Mouse (Mus musculus): ENCODE results near the gene Bard1. TPM values are rescaled to one million over a fixed set of nuclear protein-coding genes. Genes with fewer than 3 reads are reported as not detected.

The Bard1 gene
- polyA plus RNA-seq, 1 experiment from 2014 or later, result 0.95 TPM

GRCm38 (mm10) chr1:71005998-71006397, 96.9 kb downstream of the Bard1 start:
- 90% methylated on average over 6 of the region's 6 CpGs for WGBS
- H3K27me3 ChIP-seq (ENCODE audit: control insufficient read depth, insufficient read depth, low read length), result no peaks in the 10 kb centered on the region
- no peaks in the 10 kb centered on the region for H3K9me3 ChIP-seq (ENCODE audit: control insufficient read depth, low read length)
- no peak overlapping the region for H3K4me3 ChIP-seq (replicated peaks; ENCODE audit: low read length)
- H3K9ac ChIP-seq, result no peak overlapping the region
- no peak overlapping the region for H3K4me2 ChIP-seq (replicated peaks)
- no peaks in the 10 kb centered on the region for H3K4me1 ChIP-seq (replicated peaks; ENCODE audit: control insufficient read depth, insufficient read depth, low read length)
- DNase-seq (ENCODE audit: low spot score) (no peak), ATAC-seq (ENCODE audit: low FRiP score) (no peak)
- no peak overlapping the region for H3K27ac ChIP-seq
- no peaks in the 10 kb centered on the region for H3K36me3 ChIP-seq (replicated peaks; ENCODE audit: control insufficient read depth, insufficient read depth)

- H3K4me3 ChIP-seq (replicated peaks; ENCODE audit: low read length), result no peak overlapping the region
- DNase-seq (ENCODE audit: low spot score) (no peak), ATAC-seq (ENCODE audit: low FRiP score) (no peak)
- H3K27ac ChIP-seq, result no peak overlapping the region
- H3K36me3 ChIP-seq (replicated peaks; ENCODE audit: control insufficient read depth, insufficient read depth), result no peaks in the 10 kb centered on the region
- no peaks in the 10 kb centered on the region for H3K9me3 ChIP-seq (ENCODE audit: control insufficient read depth, low read length)
- H3K27me3 ChIP-seq (ENCODE audit: control insufficient read depth, insufficient read depth, low read length), result no peaks in the 10 kb centered on the region
- 69% methylated on average over 1 of the region's 1 CpGs for WGBS
- H3K4me2 ChIP-seq (replicated peaks), result no peak overlapping the region
- H3K4me1 ChIP-seq (replicated peaks; ENCODE audit: control insufficient read depth, insufficient read depth, low read length), result no peaks in the 10 kb centered on the region
- H3K9ac ChIP-seq, result no peak overlapping the region
Observed at GRCm38 (mm10) chr1:71004177-71004576, 98.8 kb downstream of the Bard1 start.

- Histone ChIP-seq H3K9me3 (ENCODE audit: control insufficient read depth, low read length) (no peaks in the 10 kb centered on the region), H3K4me3 (replicated peaks; ENCODE audit: low read length) (no peak overlapping the region), H3K27me3 (ENCODE audit: control insufficient read depth, insufficient read depth, low read length) (no peaks in the 10 kb centered on the region), H3K36me3 (replicated peaks; ENCODE audit: control insufficient read depth, insufficient read depth) (no peaks in the 10 kb centered on the region), H3K9ac (no peak overlapping the region), H3K4me2 (replicated peaks) (no peak overlapping the region), H3K4me1 (replicated peaks; ENCODE audit: control insufficient read depth, insufficient read depth, low read length) (no peaks in the 10 kb centered on the region), H3K27ac (no peak overlapping the region)
- ATAC-seq (ENCODE audit: low FRiP score), result no peak
- WGBS, result 97% methylated on average over 1 of the region's 1 CpGs
- no peak for DNase-seq (ENCODE audit: low spot score)
Observed at GRCm38 (mm10) chr1:71003741-71004140, 99.2 kb downstream of the Bard1 start.

- ATAC-seq (ENCODE audit: low FRiP score), result no peak
- no peak overlapping the region for H3K9ac ChIP-seq
- no peaks in the 10 kb centered on the region for H3K27me3 ChIP-seq (ENCODE audit: control insufficient read depth, insufficient read depth, low read length)
- H3K4me1 ChIP-seq (replicated peaks; ENCODE audit: control insufficient read depth, insufficient read depth, low read length), result no peaks in the 10 kb centered on the region
- 47% methylated on average over 10 of the region's 10 CpGs for WGBS
- no peaks in the 10 kb centered on the region for H3K36me3 ChIP-seq (replicated peaks; ENCODE audit: control insufficient read depth, insufficient read depth)
- DNase-seq (ENCODE audit: low spot score), result no peak
- no peak overlapping the region for H3K4me3 ChIP-seq (replicated peaks; ENCODE audit: low read length)
- no peak overlapping the region for H3K4me2 ChIP-seq (replicated peaks)
- H3K9me3 ChIP-seq (ENCODE audit: control insufficient read depth, low read length), result no peaks in the 10 kb centered on the region
- no peak overlapping the region; the same call in 1 of the 2 replicates for H3K27ac ChIP-seq
Observed at GRCm38 (mm10) chr1:70997377-70997993, 105.5 kb downstream of the Bard1 start.

- 53% methylated on average over 3 of the region's 3 CpGs for WGBS
- no peaks in the 10 kb centered on the region for H3K9me3 ChIP-seq (ENCODE audit: control insufficient read depth, low read length)
- DNase-seq (ENCODE audit: low spot score), result no peak
- H3K27ac ChIP-seq, result no peak overlapping the region; the same call in 1 of the 2 replicates
- no peaks in the 10 kb centered on the region for H3K36me3 ChIP-seq (replicated peaks; ENCODE audit: control insufficient read depth, insufficient read depth)
- no peak overlapping the region for H3K4me2 ChIP-seq (replicated peaks)
- no peaks in the 10 kb centered on the region for H3K4me1 ChIP-seq (replicated peaks; ENCODE audit: control insufficient read depth, insufficient read depth, low read length)
- no peak for ATAC-seq (ENCODE audit: low FRiP score)
- H3K4me3 ChIP-seq (replicated peaks; ENCODE audit: low read length), result no peak overlapping the region
- no peaks in the 10 kb centered on the region for H3K27me3 ChIP-seq (ENCODE audit: control insufficient read depth, insufficient read depth, low read length)
- no peak overlapping the region for H3K9ac ChIP-seq
Observed at GRCm38 (mm10) chr1:70996766-70997165, 106.2 kb downstream of the Bard1 start.
